Mouse (Mus musculus): ENCODE measurements around the gene Wdr73. TPM values are rescaled to one million over a fixed set of nuclear protein-coding genes. Genes with fewer than 3 reads are reported as not detected.

Wdr73 gene
- total and polyA plus RNA-seq, 3 experiments: 42.4 to 55.7 (median 48.1) TPM

DNA sequence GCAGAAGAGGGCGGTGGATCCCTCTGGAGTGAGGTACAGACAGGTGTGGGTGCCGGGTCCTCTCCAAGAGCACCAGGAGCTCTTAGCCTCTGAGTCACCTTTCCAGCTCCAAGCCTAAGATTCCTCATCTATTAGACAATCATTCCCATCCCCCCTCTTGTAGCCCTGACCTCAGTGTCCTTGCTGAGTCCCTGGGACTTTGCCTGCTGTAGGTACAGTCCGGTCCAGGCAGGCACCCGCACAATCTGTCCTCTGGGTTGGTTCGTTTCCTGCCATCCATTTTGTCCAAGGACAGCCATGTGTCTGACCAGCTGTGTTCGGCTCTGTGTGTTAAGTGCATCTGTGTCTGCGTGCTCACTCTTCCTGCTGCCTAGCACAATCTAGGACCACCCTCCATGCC, 12.5 kb downstream of the Wdr73 start:
- no peak overlapping the region for H3K4me3 ChIP-seq (replicated peaks in 1 of 3; ENCODE audit: low read depth in 2 of 3, low read length in 2 of 3, poor library complexity in 1 of 3)
- peaks cover 0 to 13% of the 10 kb centered on the region in 2 experiments; a peak in 3 of 4 replicates for H3K4me1 ChIP-seq (ENCODE audit: control insufficient read depth in 1 of 2, insufficient read depth in 2 of 2)
- no peak for DNase-seq (ENCODE audit: extremely low read depth)
- no peak overlapping the region for H3K4me2 ChIP-seq (ENCODE audit: insufficient read depth, low read depth, poor library complexity, severe bottlenecking)
- no peaks in the 10 kb centered on the region for H3K79me2 ChIP-seq (replicated peaks; ENCODE audit: control insufficient read depth, extremely low read depth, insufficient read depth, poor library complexity, severe bottlenecking)
- H3K27ac ChIP-seq (ENCODE audit: insufficient read depth, low read depth): no peak overlapping the region
- in situ Hi-C loops (cut with MboI; ENCODE audit: low pct_ligation_motif_present, low pct_unique_long_range_greater_than_20kb, low sequenced_read_pairs) (loop anchor here (10.0 to 25.0 kb wide), 2 partner anchors 266 to 424 kb away; no protein-coding TSS in a partner anchor), dilution Hi-C loops (cut with MboI; ENCODE audit: extremely low pct_ligation_motif_present, extremely low pct_unique_long_range_greater_than_20kb, low sequenced_read_pairs) (no loop called here)
- peaks cover 45 to 56% of the 10 kb centered on the region in 2 experiments for H3K36me3 ChIP-seq (replicated peaks in 1 of 2; ENCODE audit: control insufficient read depth in 1 of 2, insufficient read depth in 1 of 2, low read length in 1 of 2)
- no peak overlapping the region for H3K9ac ChIP-seq (ENCODE audit: insufficient read depth, low read depth)
- H3K9me3 ChIP-seq (replicated peaks; ENCODE audit: low read length): no peaks in the 10 kb centered on the region
- TF ChIP-seq MXI1 (IDR thresholded peaks at IDR 0.05; ENCODE audit: low read depth, low read length): no peak
- TF ChIP-seq HCFC1 (IDR thresholded peaks at IDR 0.05; ENCODE audit: low read depth, low read length): no peak
- no peak for TF ChIP-seq ELF1 (IDR thresholded peaks at IDR 0.05; ENCODE audit: low read depth, low read length)
- no peak for TF ChIP-seq JUN (IDR thresholded peaks at IDR 0.05; ENCODE audit: insufficient read depth, low read depth, low read length)
- TF ChIP-seq MAFK (IDR thresholded peaks at IDR 0.05; ENCODE audit: insufficient replicate concordance, low read length): no peak
- TF ChIP-seq RCOR1 (conservative IDR thresholded peaks at IDR 0.05; ENCODE audit: low read depth, low read length): no peak
- no peak for TF ChIP-seq MAZ (IDR thresholded peaks at IDR 0.05; ENCODE audit: low read depth, low read length)
- no peak for TF ChIP-seq PAX5 (IDR thresholded peaks at IDR 0.05; ENCODE audit: low read length)
- no peak for TF ChIP-seq SIN3A (IDR thresholded peaks at IDR 0.05; ENCODE audit: low read length)
- TF ChIP-seq ZKSCAN1 (IDR thresholded peaks at IDR 0.05; ENCODE audit: borderline replicate concordance, low read depth, low read length): no peak
- no peak for TF ChIP-seq ZMIZ1 (IDR thresholded peaks at IDR 0.05; ENCODE audit: low read depth, low read length)
- TF ChIP-seq POLR2A (IDR thresholded peaks at IDR 0.05; ENCODE audit: low read depth, low read length): no peak
- H3K27me3 ChIP-seq (replicated peaks): no peaks in the 10 kb centered on the region

DNA sequence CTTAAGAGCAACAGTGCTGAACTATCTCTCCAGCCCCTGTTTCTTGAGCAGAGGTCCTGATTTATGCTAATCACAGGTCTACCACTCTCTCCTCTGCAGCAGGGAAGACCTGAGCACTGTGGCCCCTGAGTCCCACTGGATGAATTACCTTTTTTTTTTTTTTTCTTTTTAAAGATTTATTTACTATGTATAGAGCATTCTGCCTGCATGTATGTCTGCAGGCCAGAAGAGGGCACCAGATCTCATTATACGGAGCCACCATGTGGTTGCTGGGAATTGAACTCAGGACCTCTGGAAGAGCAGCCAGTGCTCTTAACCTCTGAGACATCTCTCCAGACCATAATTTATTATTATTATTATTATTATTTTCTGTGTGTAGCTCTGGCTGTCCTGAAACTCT, 15.4 kb downstream of the Wdr73 start:
- no peak overlapping the region for H3K27ac ChIP-seq (ENCODE audit: insufficient read depth, low read depth)
- H3K4me1 ChIP-seq (ENCODE audit: control insufficient read depth in 1 of 2, insufficient read depth in 2 of 2): peaks cover 6 to 26% of the 10 kb centered on the region in 2 experiments
- H3K9me3 ChIP-seq (replicated peaks; ENCODE audit: low read length): no peaks in the 10 kb centered on the region
- H3K9ac ChIP-seq (ENCODE audit: insufficient read depth, low read depth): no peak overlapping the region
- H3K79me2 ChIP-seq (replicated peaks; ENCODE audit: control insufficient read depth, extremely low read depth, insufficient read depth, poor library complexity, severe bottlenecking): no peaks in the 10 kb centered on the region
- H3K4me3 ChIP-seq (replicated peaks in 1 of 3; ENCODE audit: low read depth in 2 of 3, low read length in 2 of 3, poor library complexity in 1 of 3): no peak overlapping the region
- in situ Hi-C loops (cut with MboI; ENCODE audit: low pct_ligation_motif_present, low pct_unique_long_range_greater_than_20kb, low sequenced_read_pairs) (loop anchor here (10.0 to 25.0 kb wide), 2 partner anchors 269 to 427 kb away; no protein-coding TSS in a partner anchor), dilution Hi-C loops (cut with MboI; ENCODE audit: extremely low pct_ligation_motif_present, extremely low pct_unique_long_range_greater_than_20kb, low sequenced_read_pairs) (no loop called here)
- H3K36me3 ChIP-seq (replicated peaks in 1 of 2; ENCODE audit: control insufficient read depth in 1 of 2, insufficient read depth in 1 of 2, low read length in 1 of 2): peaks cover 16 to 27% of the 10 kb centered on the region in 2 experiments
- H3K4me2 ChIP-seq (ENCODE audit: insufficient read depth, low read depth, poor library complexity, severe bottlenecking): no peak overlapping the region
- no peaks in the 10 kb centered on the region for H3K27me3 ChIP-seq (replicated peaks)
- no peak for DNase-seq (ENCODE audit: extremely low read depth)
- no peak for TF ChIP-seq NELFE (IDR thresholded peaks at IDR 0.05; ENCODE audit: low read depth, low read length)
- no peak for TF ChIP-seq ELF1 (IDR thresholded peaks at IDR 0.05; ENCODE audit: low read depth, low read length)
- TF ChIP-seq E2F4 (IDR thresholded peaks at IDR 0.05; ENCODE audit: insufficient replicate concordance, low read depth, low read length): no peak
- no peak for TF ChIP-seq MXI1 (IDR thresholded peaks at IDR 0.05; ENCODE audit: low read depth, low read length)
- no peak for TF ChIP-seq TBP (conservative IDR thresholded peaks at IDR 0.05; ENCODE audit: low read depth, low read length)
- peak in 1 of 2 experiments; percentile 60; a peak in 1 of 4 replicates for TF ChIP-seq CTCF (conservative IDR thresholded peaks at IDR 0.05 in 1 of 2, IDR thresholded peaks at IDR 0.05 in 1 of 2; ENCODE audit: low read depth in 2 of 2, low read length in 2 of 2)
- no peak for TF ChIP-seq CHD2 (IDR thresholded peaks at IDR 0.05; ENCODE audit: low read length)
- peak; percentile 47 for TF ChIP-seq RAD21 (IDR thresholded peaks at IDR 0.05; ENCODE audit: low read depth, low read length)
- TF ChIP-seq ZNF384 (IDR thresholded peaks at IDR 0.05; ENCODE audit: low read depth, low read length): peak; percentile 83
- no peak for TF ChIP-seq ZC3H11A (IDR thresholded peaks at IDR 0.05; ENCODE audit: low read depth, low read length)
- no peak for TF ChIP-seq UBTF (IDR thresholded peaks at IDR 0.05; ENCODE audit: low read depth, low read length)
- no peak for TF ChIP-seq POLR2AphosphoS2 (IDR thresholded peaks at IDR 0.05; ENCODE audit: low read depth, low read length)
- TF ChIP-seq SMC3 (IDR thresholded peaks at IDR 0.05; ENCODE audit: low read depth, low read length): peak; percentile 43; the same call in 1 of the 2 replicates
- TF ChIP-seq NRF1 (IDR thresholded peaks at IDR 0.05; ENCODE audit: low read depth, low read length): no peak
- TF ChIP-seq MAX (IDR thresholded peaks at IDR 0.05; ENCODE audit: low read length): 0 out of 2 replicates have a peak, but pooled peaks have one; percentile 31
- TF ChIP-seq MAZ (IDR thresholded peaks at IDR 0.05; ENCODE audit: low read depth, low read length): no peak
- no peak for TF ChIP-seq MAFK (IDR thresholded peaks at IDR 0.05; ENCODE audit: insufficient replicate concordance, low read length)
- TF ChIP-seq USF2 (conservative IDR thresholded peaks at IDR 0.05; ENCODE audit: low read depth, low read length): no peak
- TF ChIP-seq JUN (IDR thresholded peaks at IDR 0.05; ENCODE audit: insufficient read depth, low read depth, low read length): no peak
- TF ChIP-seq USF1 (IDR thresholded peaks at IDR 0.05; ENCODE audit: low read depth, low read length): no peak
- no peak for TF ChIP-seq ZKSCAN1 (IDR thresholded peaks at IDR 0.05; ENCODE audit: borderline replicate concordance, low read depth, low read length)
- no peak for TF ChIP-seq SIN3A (IDR thresholded peaks at IDR 0.05; ENCODE audit: low read length)
- no peak for TF ChIP-seq GABPA (IDR thresholded peaks at IDR 0.05; ENCODE audit: insufficient replicate concordance, low read depth, low read length)
- no peak for TF ChIP-seq TCF12 (IDR thresholded peaks at IDR 0.05; ENCODE audit: low read depth, low read length)
- TF ChIP-seq IRF4 (IDR thresholded peaks at IDR 0.05; ENCODE audit: low read depth, low read length): no peak
- no peak for TF ChIP-seq MEF2A (IDR thresholded peaks at IDR 0.05; ENCODE audit: borderline replicate concordance, low read depth, low read length)
- TF ChIP-seq PAX5 (IDR thresholded peaks at IDR 0.05; ENCODE audit: low read length): no peak
- TF ChIP-seq KAT2A (IDR thresholded peaks at IDR 0.05; ENCODE audit: insufficient replicate concordance, low read length): no peak

All from CH12.LX (cell line).